Mouse (Mus musculus): ENCODE measurements around the gene M1ap.

Gene M1ap

DNA sequence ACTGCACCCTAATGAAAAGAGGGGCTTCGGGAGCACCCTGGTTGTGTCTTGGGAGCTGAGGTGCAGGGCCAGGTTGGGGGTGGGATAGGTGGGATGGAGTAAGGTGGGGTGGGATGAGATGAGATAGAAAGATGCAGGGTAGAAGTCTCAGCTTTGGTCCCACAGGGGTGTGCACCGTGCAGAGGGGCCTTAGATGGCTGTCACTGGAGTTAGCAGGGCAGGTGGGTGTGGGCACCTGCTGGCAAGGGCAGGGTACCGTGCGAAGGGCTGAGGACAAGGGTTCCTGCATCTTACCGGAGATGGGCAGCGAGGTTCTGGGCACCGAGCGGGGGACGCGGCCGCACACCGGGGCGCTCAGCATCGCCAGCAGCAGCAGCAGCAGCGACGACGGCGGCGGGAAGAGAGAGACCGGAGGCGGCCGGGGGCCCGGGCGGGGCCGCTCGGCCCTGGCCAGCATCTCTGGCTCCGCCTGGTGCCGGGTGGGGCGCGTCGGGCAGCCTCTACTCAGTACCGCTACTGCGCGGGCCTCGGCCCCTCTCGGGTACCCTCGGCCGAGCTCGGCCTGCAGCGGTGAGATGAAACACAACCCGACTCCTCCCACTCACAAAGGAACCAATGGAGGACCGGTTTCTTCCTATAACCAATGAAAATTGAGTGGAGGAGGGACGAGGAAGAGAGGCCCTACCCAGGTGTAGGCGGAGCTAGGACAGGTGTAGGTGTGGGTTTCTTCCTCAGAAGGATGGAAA is 7.4 kb upstream of the M1ap start, which contains the start of gene Sema4f:
TSS of gene Sema4f (minus strand) at position 603 of the 746 bp plus-strand sequence.
- peak; percentile 73 to 81 for DNase-seq

DNA sequence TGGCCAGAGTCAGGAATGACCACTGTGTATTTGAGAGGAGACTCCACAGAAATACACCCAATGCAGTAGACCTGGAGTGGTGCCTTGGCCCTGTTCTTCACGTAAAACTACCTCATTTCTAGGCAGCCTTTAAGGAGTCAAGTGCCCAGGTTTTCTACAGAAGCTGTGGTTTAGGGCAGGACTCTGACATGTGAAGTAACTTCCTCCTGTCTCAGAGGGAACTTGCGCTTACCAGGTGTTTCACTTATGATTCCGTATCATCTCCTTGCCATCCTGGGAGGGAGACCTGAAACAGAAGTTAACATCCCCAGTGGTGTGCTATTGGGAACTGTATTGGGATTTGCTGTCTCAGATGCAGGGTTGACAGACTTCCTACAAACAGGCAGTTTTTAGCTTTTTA is 5.9 kb upstream of the M1ap start:
- no peak for DNase-seq

DNA sequence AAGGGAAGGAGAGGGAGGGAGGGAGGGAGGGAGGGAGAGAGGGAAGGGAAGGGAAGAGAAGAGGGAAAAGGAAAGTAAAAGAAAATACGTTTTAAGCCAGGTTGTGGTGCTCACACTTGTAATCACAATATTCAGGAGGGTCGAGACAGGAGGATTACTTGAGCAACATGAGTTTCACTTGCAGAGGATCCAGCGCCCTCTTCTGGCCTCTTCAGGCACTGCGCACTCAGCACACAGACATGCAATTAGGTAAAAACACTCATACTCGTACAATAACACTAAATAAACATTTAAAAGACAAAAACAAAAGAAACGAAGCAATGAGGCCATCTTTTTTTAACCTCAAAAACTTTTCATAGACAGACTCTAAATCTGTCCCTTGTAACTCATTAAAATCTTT is 952 bp upstream of the M1ap start:
- DNase-seq: peak; percentile 29 to 34

DNA sequence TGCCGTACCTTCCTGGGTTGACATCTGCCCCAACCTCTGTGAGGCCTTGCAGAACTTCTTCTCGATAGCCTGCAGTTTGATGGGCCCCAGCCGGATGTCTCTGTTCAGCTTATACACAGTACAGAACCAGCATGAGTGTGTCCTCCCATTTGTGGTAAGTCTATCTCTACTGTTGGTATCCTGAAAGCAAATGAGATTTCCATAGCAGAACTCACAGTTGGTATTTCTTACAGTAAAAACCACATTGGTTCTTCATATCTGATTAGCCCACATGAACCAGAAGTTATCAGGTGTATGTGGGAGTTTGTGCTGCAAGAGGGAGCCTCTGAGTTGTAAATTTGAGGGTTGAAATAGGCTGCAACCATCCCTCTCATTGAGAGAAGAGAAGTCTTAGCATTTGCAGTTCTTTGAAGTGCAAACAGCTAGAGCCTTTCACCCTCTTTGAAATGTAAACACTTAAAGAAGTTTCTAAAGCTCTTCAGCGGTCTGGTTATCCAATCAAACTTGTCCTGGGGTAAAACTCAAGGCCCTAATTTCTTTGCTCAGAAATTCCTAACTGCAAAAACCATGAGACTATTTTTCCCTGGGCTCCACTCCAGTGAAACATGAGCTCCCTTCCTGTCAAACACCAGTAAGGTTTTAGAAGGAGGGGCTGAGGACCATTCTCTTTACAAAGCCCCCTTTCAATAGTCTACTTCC is 10.0 kb downstream of the M1ap start:
- DNase-seq: no peak

DNA sequence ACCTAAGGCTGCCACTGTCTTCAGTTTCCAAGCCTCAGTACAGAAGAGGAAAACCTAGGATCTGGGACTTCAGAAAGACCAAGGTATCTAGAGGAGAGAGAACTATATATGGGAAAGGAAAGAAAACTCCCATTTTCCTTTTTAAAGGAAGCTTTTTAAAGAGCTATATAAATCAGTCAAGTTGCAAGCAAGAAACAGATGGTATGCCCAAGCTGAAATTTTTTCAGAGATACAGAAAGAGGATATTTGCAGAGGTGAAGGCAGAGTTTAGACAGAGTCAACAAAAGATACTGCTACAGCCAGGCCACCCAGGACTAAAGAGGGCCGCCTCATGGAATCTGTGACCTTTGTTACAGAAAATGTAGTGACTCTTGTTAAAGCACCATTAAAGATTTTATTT is 15.0 kb downstream of the M1ap start:
- DNase-seq: no peak

DNA sequence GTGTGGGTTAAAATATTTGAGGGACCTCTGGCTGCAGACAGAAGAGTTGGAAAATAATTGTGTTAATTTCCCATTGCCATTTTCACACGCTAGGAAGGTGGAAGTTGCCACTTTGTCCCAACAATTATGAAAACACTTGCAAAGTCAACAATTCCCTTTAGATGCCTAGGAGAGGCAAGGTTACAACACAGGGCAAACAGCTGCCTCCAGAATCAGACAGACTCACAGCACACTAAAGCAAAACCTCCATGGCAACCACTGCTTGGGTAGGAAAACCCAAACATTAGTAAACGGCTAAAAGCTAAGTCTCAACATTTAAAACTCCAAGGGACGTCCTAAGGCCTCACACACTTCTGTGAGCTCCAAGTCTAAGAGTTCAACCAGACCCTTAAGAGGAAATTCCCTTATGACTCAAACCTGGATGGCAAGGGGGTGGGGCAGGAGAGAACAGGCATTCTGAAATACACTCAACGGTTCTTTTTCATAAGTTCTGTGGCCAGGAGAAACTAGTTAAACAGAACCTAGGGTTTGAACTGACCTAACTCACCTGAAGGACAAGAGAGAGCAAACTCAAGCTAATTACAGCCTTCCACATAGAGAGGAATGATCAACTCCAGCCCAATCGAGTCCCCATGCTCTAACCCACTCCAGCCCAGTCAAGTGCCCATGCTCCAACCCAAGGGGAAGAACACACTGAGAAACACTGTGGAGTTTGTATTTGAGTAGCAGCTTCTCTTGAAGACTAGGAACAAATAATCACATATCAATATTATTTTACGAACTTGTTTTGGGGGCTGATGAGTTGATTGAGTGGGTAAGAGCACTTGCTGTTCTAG is 22.8 kb downstream of the M1ap start:
- no peak for DNase-seq

DNA sequence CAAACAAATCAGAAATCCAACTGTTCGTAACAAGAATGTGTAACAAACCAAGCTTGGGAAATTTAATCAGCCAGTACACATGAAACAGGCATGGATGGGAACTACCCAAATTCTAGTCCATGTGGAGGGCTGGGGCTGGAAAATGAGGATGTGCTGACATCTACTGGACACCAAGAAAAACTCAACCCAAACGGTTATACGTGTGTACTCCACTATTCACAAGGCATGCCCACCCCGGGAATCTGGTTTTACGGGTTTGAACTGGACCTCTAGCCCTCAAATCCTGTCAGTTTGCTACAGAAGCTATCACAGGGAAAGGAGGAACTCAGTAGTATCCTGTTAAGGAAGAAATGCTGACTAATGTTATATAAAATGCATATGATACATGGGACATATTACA is 24.3 kb downstream of the M1ap start:
- DNase-seq: peak; percentile 52 to 70

DNA sequence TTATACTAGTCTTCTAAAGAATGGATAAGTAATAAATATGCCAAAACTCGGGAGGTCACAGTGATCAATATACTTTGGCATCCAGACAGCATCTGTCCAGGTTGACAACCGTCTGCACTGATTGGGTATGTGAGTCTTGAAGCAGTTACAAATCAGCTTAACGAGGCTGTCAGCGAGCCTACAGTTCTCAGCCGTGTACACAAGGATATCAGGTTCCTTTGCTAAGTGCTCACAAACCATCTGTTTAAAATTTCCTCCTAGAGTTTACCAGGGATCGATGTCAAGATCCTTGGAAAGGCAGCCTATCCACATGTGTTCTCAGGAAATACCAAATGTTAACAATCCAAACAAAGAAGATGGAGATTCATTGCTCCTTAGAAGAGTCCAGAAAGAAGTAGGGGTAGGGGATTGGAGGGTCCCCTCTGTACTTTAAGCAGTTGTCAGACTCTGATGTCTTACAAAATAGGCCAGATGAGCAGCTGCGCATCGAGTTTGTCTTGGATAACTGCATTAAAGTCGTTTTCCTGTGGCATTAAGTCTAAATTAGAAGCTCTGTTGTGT is 40.8 kb downstream of the M1ap start:
- no peak for DNase-seq

DNA sequence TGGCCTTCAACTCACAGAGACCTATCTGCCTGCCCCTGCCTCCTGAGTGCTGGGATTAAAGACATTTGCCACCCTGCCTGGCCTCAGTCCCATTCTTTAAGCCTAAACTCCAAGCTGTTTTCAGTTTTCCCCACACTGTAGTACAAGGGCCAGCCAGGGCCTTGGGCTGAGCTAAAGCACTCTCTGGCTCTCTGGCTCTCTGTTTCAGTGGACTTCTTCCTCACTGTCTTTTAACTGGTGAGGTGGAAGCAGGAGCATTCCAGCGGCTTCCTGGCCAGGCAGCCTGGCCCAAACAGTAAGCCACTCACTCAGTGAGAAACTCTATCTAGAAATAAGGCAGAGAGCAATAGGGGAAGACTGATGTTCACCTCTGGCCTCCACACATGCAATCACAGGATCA is 47.0 kb downstream of the M1ap start:
- DNase-seq: no peak

DNA sequence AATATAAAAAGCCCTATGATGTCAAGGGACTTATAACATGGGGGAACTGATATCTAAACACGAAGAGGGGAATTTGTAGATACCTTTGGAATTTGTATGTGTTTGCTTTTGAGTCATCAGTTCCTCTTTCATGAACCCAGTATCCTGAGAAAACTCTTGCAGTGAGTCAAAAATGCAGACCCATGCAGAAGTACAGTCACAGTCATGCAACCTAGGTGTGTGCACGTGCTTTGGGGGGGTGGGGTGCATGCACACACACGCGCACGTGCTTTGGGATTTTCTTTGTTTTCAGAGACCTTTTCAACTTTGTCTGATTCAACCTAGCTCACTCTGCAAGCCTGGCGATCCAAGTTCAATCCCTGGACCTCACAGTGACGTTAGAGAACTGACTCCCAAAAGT is 47.7 kb downstream of the M1ap start:
- DNase-seq: no peak

DNA sequence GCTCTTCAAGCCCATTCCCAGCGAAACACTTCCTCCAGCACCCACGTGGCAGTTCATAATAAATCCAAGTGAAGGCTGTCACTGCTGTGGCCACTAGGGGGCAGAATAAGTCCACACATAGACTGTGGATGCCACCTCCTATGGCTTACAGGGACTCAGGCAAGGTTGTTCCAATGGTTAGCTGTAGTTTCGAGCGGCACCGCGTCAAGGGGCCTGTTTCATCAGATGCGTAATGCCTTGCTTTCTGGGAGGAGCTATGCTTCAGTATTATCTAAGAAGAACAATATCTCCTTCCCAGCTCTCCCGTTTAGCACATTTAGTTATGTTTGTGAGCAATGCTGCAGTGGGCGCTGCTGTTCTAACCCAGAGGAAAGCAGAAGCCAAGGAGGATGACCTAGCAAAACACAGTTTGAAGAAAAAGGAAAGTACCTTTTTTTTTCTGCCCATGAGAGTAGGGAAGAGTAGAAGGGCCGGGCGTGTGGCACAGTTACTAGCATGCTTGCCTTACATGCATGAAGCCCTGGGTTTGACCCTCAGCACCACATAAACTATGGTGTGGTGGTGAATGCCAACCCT is 50.1 kb downstream of the M1ap start:
- peak; percentile 90 to 94 for DNase-seq

DNA sequence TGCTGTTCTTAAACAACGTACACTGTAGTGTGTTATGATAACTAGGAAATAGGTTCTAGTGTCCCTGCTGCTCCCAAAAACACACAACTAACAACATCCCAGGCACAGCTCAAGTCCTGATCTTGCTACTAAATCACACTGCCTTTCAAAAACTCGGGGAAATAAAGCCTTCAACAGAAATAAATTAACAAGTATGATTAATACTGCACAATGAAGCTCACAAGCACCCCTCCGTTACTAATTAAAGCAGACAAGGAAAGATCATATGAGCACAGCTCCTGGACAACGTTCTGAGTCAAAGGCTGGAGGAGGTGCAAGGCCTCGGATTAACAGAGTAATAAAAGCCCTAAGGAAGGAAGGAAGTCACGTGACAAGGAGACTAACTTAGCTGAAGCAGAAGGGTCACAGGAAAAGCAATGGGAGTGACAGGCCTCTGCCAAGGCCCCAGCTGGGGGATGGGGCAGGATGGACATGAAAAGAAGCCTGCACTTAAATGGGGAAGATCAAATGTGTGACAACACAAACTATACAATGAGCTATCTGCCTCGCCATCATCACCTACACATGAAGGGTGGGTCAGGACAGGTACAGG is 50.9 kb downstream of the M1ap start:
- DNase-seq: peak; percentile 49 to 68

DNA sequence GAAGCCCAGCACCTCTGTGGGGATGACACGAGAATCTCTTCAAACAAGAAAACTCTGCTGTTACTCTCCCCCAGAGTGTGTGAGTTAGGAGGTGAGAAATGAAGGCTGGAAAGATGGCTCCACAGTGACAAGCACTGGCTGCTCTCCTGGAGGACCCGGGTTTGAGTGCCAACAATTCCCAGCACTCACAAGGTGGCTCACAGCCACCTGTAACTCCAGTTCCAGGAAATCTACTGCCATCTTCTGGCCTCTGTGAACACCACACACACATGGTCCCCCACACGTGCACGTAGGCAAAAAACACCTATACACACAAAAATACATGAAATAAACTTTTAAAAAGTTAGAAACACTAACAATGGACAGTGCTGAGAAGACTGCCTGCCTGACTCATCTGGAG is 51.6 kb downstream of the M1ap start:
- peak in 1 of 2 experiments; percentile 19 for DNase-seq

DNA sequence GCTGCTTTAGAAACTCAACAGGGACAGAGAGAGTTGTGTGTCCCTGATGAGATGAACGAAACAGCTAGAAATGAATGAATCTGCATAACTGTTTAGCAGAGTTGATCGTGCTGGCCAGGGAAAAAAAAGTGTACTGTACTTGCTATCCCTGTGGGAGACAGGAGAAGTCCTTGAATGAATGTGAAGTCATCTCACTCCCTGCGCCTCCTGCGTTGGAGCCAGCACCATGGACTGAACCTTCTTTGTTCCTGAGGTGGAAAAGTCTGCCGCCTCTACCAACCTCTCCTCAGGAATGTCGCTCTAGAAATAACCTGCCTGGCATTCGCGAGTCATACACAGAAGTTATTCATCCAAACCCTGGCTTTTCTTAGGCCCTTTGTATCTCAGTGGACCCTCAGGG is 53.3 kb downstream of the M1ap start:
- no peak for DNase-seq

DNA sequence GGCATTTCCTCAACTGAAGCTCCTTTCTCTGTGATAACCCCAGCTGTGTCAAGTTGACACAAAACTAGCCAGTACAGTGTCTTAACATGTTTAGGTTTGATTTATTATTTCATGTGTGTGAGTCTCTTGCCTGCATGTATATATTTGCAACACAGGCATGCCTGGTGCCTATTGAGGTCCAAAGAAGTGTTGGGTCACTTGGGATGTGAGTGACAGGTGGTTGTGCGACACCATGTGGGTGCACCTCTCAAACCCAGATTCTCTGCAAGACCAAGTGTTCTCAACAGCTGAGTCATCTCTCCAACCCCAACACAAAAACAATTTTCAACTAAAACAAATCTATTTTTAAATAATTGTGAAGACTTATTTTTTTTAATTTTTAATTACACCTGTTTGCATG is 56.4 kb downstream of the M1ap start:
- no peak for DNase-seq

DNA sequence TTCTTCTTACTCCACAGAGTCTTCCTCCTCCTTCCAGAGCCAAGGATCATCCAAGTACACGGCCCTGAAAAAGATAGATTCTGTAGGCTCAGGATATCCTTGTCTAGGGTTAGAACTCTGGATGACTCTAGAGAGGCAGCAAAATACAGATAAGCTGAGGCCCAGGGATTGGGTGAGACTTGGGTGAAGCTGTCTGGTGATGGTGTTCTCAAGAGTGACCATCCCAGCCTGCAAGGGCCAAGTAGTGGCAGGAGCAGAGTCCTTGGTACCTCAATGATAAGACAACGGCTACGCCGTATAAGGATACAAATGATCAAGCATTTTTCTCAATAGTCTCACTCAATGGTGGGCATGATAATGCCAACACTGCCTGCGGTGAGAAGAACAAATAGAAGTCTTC is 57.1 kb downstream of the M1ap start:
- no peak for DNase-seq

DNA sequence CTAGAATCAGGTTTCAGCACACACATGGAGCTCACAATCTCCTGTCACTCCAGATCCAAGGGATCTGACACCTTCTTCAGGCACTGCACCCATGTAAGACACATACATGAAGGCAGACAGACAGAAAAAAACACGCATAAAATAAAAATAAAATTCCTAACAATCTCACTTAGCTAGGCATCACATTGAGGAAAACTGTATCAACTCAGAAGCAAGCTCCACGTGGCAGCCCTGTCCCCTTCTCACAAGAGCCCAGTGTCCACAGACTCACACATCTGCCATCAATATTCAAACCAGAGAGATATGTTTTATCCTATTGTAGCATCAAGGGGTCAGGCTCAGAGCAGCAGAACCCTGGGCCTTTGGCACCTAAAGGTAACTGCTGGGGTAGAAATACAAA is 57.6 kb downstream of the M1ap start:
- no peak for DNase-seq

DNA sequence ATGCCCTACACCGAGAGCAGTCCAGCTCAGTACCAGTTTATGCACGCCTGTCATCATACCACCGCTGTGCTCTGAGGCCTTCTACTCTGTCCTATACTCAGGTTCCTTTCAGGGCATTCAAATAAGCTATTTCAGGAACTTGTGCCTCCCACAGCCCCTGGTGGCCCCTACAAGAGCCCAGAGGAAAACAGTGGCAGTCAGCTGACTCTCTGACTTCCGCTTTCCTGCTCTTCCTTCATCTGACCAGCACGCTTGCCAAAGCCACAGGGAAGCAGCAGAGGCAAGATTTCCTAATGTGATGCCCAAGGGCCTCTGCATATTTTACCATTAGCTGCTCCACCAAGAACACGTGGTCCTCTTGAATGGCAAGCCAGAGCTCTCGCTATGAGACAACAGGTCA is 58.2 kb downstream of the M1ap start:
- peak in 1 of 2 experiments; percentile 42 for DNase-seq

DNA sequence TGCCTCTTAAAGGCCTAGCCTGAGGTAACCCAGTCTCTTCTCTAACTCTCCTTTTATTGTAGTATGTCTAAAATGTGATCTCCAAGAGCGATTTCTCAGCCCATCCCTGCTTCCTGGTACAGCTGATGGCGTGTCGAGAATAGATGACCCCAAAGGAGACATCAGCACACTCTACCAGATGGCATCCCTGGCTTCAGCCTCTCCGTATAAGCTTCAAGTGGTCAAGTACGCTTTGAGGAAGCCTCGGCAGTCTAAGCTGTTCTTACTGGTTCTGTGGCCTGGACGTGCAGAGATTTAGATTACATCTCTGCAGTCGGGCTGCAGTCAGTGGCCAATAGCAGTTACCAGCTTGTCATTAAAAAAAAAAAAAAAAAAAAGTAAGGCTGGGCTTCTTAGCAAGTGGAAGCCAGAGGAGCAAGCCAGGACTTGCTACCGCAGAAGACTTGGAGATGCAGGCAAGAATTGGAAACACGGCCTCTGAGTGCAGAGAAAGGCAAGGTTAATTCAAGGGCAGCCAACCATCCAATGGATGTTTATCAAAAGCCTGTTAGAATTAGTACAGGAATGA is 58.8 kb downstream of the M1ap start:
- DNase-seq: no peak

DNA sequence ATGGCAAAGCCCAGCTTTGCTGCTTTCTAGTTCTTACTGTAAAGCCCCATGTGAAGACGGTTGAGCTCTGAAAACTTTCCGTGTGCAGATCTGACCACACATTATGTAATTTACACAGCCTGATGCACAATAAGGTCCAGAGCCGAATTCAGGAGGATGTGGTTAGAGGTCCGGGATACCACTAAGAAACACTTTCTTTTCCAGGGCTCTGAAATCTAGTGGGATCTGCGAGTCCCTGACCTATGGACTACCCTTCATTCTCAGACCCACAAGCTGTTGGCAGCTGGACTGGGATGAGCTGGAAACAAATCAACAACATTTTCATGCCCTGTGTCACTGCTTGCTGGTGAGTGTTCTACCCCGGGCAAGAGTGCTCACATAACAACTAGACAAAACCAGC is 59.4 kb downstream of the M1ap start:
- no peak for DNase-seq

DNA sequence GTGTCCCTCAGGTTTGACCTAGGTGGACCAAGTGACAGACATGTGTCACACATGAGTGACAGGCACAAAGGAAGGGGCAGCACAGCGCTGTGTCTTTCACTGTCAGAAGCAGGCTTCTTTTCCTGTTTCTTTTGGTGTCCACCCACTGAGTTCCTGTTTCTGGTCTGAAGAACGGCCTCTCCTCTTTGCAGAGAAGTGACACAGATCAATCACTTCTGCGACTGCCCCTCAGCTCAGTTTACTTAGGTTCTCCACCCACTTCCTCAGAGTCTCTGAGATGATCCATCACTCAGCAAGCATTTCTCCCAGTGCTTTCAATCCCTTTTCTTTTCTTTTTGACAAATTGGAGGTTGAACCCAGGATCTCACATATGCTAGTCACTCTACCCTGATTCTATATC is 62.0 kb downstream of the M1ap start:
- no peak for DNase-seq

DNA sequence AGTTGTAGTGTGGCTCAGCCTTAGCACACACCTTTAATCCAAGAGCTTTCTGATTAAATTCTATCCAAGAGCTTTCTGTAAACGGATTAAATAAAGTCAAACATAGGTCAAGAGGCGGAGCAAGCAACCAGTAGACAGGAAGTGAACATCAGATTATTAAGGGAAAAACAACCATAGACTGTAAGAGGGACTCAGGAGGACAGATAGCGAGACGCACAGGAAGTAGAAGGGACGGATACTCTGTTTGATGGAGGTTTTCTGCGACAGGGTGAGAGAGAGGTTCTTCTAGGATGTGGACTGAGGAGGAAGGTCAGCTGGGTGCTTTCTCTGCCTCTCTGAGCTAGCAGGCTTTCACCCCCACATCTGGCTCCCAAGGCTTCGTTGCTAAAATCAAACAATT is 63.3 kb downstream of the M1ap start:
- DNase-seq: no peak
